Mouse (Mus musculus): ENCODE results near the gene Zfp853. TPM values are rescaled to one million over a fixed set of nuclear protein-coding genes. Genes with fewer than 3 reads are reported as not detected.
A peak's percentile ranks its signal among the peaks of the same experiment; 100 is the strongest.

The Zfp853 gene
- polyA plus RNA-seq, 1 experiment from 2014 or later: 0.05 TPM

DNA sequence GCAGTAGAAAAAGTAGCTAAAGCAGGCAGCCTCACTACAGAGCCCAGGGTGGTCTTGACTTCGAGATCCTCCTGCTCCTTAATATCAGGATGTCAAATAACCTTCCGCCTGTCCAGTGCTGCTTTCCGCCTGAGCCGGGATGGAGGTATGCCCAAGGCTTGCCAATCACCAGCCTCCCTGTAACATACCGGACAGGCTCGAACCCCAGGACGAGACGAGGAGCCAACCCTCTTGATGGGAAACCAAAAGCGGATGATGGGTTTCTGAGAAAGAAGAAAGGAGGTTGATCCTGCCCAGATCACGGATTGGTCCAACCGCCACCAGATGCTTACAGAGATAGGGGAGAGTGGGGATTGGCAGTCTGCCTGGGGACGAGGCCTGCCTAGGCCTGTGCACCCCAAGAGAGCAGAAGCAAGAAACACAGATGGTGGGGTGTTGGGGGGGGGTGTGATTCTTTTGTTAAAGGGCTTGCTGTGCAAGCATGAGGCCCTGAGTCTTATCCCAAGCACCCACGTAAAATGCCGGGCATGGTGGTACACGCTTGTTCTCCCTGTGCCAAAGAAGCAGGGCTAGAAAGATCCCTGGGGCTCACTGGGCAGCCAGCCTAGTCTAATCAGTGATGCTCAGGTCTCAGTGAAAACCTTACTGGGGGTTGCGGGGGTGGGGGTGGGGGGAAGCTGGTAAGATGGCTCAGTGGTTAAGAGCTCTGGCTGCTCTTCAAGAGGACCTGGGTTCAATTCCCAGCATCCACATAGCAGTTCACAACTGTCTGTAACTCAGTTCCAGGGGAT is 20.7 kb downstream of the Zfp853 start:
- WGBS: 93% methylated on average over 15 of the region's 16 CpGs
- Histone ChIP-seq H3K4me3 (ENCODE audit: low read length) (no peak overlapping the region), H3K36me3 (ENCODE audit: insufficient read depth, low read length) (no peaks in the 10 kb centered on the region), H3K27me3 (ENCODE audit: insufficient read depth, low read length) (0 out of 2 replicates have a peak, but pooled peaks cover 2% of the 10 kb centered on the region), H3K4me1 (ENCODE audit: insufficient read depth, low read length) (peaks cover 11% of the 10 kb centered on the region), H3K9me3 (ENCODE audit: low read length) (no peaks in the 10 kb centered on the region), H3K27ac (ENCODE audit: low read length) (no peak overlapping the region), H3K4me2 (replicated peaks; ENCODE audit: low read depth, low read length) (no peak overlapping the region), H3K9ac (replicated peaks; ENCODE audit: low read length) (no peak overlapping the region)
- ATAC-seq (ENCODE audit: low FRiP score, low TSS enrichment): no peak

DNA sequence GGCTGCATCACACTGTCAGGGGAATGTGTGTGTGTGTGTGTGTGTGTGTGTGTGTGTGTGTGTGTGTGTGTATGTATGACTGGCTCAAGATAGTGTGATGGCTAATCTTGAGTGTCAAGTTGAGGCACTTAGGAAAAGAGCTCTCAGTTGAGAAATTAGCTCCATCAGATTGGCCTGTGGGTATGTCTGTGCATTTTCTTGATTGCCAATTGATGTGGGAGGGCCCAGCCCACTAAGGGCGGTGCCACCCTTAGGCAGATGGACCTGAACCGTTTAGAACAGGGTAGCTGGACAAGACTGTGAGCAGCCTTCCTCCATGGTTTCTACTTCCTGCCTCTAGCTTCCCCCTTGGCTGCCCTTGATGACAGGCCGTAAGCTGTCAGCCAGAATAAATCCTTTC is 21.3 kb downstream of the Zfp853 start:
- no peak overlapping the region for H3K4me2 ChIP-seq (replicated peaks; ENCODE audit: low read depth, low read length)
- no peaks in the 10 kb centered on the region for H3K9me3 ChIP-seq (ENCODE audit: low read length)
- no peak overlapping the region for H3K9ac ChIP-seq (replicated peaks; ENCODE audit: low read length)
- H3K27me3 ChIP-seq (ENCODE audit: insufficient read depth, low read length): no peaks in the 10 kb centered on the region
- ATAC-seq (ENCODE audit: low FRiP score, low TSS enrichment): no peak
- WGBS: 76% methylated on average over 3 of the region's 3 CpGs
- H3K27ac ChIP-seq (ENCODE audit: low read length): no peak overlapping the region
- peaks cover 11% of the 10 kb centered on the region for H3K4me1 ChIP-seq (ENCODE audit: insufficient read depth, low read length)
- no peaks in the 10 kb centered on the region for H3K36me3 ChIP-seq (ENCODE audit: insufficient read depth, low read length)
- no peak overlapping the region for H3K4me3 ChIP-seq (ENCODE audit: low read length)

- no peak overlapping the region for H3K4me2 ChIP-seq (replicated peaks; ENCODE audit: low read depth, low read length)
- H3K27ac ChIP-seq (ENCODE audit: low read length): no peak overlapping the region
- no peaks in the 10 kb centered on the region for H3K27me3 ChIP-seq (ENCODE audit: insufficient read depth, low read length)
- no peak overlapping the region for H3K9ac ChIP-seq (replicated peaks; ENCODE audit: low read length)
- H3K36me3 ChIP-seq (ENCODE audit: insufficient read depth, low read length): no peaks in the 10 kb centered on the region
- H3K4me3 ChIP-seq (ENCODE audit: low read length): no peak overlapping the region
- H3K9me3 ChIP-seq (ENCODE audit: low read length): no peaks in the 10 kb centered on the region
- WGBS: 88% methylated on average over 6 of the region's 6 CpGs
- no peak for ATAC-seq (ENCODE audit: low FRiP score, low TSS enrichment)
- peaks cover 11% of the 10 kb centered on the region for H3K4me1 ChIP-seq (ENCODE audit: insufficient read depth, low read length)
Observed at GRCm38 (mm10) chr5:143271642-143272041, 21.8 kb downstream of the Zfp853 start.

DNA sequence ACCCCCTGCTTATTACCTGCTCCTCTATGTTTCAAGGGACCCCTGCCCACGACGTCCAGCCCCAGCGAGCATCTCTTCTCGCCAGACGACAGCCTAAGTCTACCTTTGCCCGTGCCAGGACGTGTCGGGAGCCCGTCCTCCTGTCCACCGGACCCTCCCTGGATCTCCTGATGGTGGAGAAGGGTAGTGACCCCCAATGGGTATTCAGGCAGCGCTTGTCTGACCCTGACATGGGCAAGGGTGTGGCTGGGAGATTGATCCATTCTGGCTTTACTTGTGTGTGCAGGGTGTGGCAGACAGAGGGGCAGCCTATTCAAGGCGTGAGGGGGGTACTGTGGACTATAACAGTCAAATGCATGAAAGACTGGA is 23.3 kb downstream of the Zfp853 start:
- Histone ChIP-seq H3K4me3 (ENCODE audit: low read length) (peak overlapping the region; percentile 93), H3K27me3 (ENCODE audit: insufficient read depth, low read length) (no peaks in the 10 kb centered on the region), H3K4me1 (ENCODE audit: insufficient read depth, low read length) (peaks cover 11% of the 10 kb centered on the region), H3K36me3 (ENCODE audit: insufficient read depth, low read length) (no peaks in the 10 kb centered on the region), H3K9me3 (ENCODE audit: low read length) (no peaks in the 10 kb centered on the region), H3K27ac (ENCODE audit: low read length) (no peak overlapping the region), H3K4me2 (replicated peaks; ENCODE audit: low read depth, low read length) (peak overlapping the region; percentile 91), H3K9ac (replicated peaks; ENCODE audit: low read length) (peak overlapping the region; percentile 94)
- 2% methylated on average over 12 of the region's 12 CpGs for WGBS
- peak; percentile 10; the same call in 1 of the 2 replicates for ATAC-seq (ENCODE audit: low FRiP score, low TSS enrichment)

- peak; percentile 87 for ATAC-seq (ENCODE audit: low FRiP score, low TSS enrichment)
- H3K4me3 ChIP-seq (ENCODE audit: low read length): peak within 1 kb of the TSS; percentile 93
- no peaks in the 10 kb centered on the region for H3K36me3 ChIP-seq (ENCODE audit: insufficient read depth, low read length)
- no peaks in the 10 kb centered on the region for H3K9me3 ChIP-seq (ENCODE audit: low read length)
- H3K4me2 ChIP-seq (replicated peaks; ENCODE audit: low read depth, low read length): peak within 1 kb of the TSS; percentile 91
- H3K27me3 ChIP-seq (ENCODE audit: insufficient read depth, low read length): no peaks in the 10 kb centered on the region
- H3K27ac ChIP-seq (ENCODE audit: low read length): peak within 1 kb of the TSS; percentile 80
- peaks cover 11% of the 10 kb centered on the region for H3K4me1 ChIP-seq (ENCODE audit: insufficient read depth, low read length)
- H3K9ac ChIP-seq (replicated peaks; ENCODE audit: low read length): peak within 1 kb of the TSS; percentile 94
- under 1% methylated on average over 52 of the region's 79 CpGs for WGBS
Observed at GRCm38 (mm10) chr5:143269363-143270150, 23.9 kb downstream of the Zfp853 start, which contains the start of gene Zfp316. Gene Zfp316, minus strand, starts transcription at chr5:143270022.

GRCm38 (mm10) chr5:143268985-143269362 is 24.4 kb downstream of the Zfp853 start:
- Histone ChIP-seq H3K36me3 (ENCODE audit: insufficient read depth, low read length) (no peaks in the 10 kb centered on the region), H3K4me3 (ENCODE audit: low read length) (peak overlapping the region; percentile 93), H3K27ac (ENCODE audit: low read length) (0 out of 2 replicates have a peak overlapping the region, but pooled peaks have one; percentile 11), H3K4me1 (ENCODE audit: insufficient read depth, low read length) (peaks cover 11% of the 10 kb centered on the region), H3K4me2 (replicated peaks; ENCODE audit: low read depth, low read length) (peak overlapping the region; percentile 91), H3K27me3 (ENCODE audit: insufficient read depth, low read length) (no peaks in the 10 kb centered on the region), H3K9ac (replicated peaks; ENCODE audit: low read length) (peak overlapping the region; percentile 94), H3K9me3 (ENCODE audit: low read length) (no peaks in the 10 kb centered on the region)
- WGBS: 32% methylated on average over 8 of the region's 8 CpGs
- no peak; the same call in 1 of the 2 replicates for ATAC-seq (ENCODE audit: low FRiP score, low TSS enrichment)

DNA sequence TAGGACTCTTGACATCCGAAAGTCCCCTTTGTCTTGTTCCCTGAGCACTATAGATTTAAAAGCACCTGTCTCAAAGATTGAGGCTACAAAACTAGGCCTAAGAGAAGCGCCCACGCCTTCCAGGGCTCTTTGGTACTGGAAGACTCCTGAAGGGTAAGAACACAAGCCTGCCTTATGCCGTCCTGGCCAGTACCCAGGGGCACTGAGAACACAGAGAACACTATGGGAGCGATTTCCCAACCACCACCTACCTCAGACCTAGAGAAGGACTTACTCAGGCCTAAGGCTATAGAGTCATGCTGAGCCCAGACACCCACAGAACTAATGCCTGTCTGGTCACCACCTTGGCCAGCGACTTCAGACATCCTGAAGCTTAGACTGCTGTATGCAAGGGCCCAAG is 26.6 kb downstream of the Zfp853 start:
- Histone ChIP-seq H3K4me3 (ENCODE audit: low read length) (no peak overlapping the region), H3K27me3 (ENCODE audit: insufficient read depth, low read length) (no peaks in the 10 kb centered on the region), H3K9me3 (ENCODE audit: low read length) (no peaks in the 10 kb centered on the region), H3K27ac (ENCODE audit: low read length) (no peak overlapping the region), H3K4me2 (replicated peaks; ENCODE audit: low read depth, low read length) (no peak overlapping the region), H3K9ac (replicated peaks; ENCODE audit: low read length) (no peak overlapping the region), H3K36me3 (ENCODE audit: insufficient read depth, low read length) (peaks cover 7% of the 10 kb centered on the region), H3K4me1 (ENCODE audit: insufficient read depth, low read length) (peaks cover 11% of the 10 kb centered on the region)
- 85% methylated on average over 6 of the region's 6 CpGs for WGBS
- ATAC-seq (ENCODE audit: low FRiP score, low TSS enrichment): no peak

DNA sequence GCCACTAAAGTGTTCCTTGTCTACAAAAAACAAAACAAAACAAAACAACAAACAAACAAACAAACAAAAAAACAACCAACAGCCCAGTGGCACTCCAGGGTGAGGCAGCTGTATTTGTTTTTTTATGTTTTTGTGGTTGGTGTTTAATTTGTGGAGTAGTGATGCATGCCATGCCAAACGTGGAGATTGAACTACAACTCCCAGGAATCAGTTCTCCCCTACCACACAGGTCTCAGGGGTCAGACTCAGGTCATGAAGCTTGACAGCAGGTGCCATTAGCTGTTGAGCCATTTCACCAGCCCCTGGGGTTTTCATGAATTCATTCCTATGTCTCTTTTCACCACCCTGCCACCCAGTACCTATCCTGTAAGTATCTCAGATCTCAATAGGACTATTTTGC is 28.0 kb downstream of the Zfp853 start:
- Histone ChIP-seq H3K9me3 (ENCODE audit: low read length) (no peaks in the 10 kb centered on the region), H3K27me3 (ENCODE audit: insufficient read depth, low read length) (no peaks in the 10 kb centered on the region), H3K4me2 (replicated peaks; ENCODE audit: low read depth, low read length) (no peak overlapping the region), H3K4me1 (ENCODE audit: insufficient read depth, low read length) (peaks cover 8% of the 10 kb centered on the region), H3K9ac (replicated peaks; ENCODE audit: low read length) (no peak overlapping the region), H3K36me3 (ENCODE audit: insufficient read depth, low read length) (peaks cover 7% of the 10 kb centered on the region), H3K4me3 (ENCODE audit: low read length) (no peak overlapping the region), H3K27ac (ENCODE audit: low read length) (no peak overlapping the region)
- no peak for ATAC-seq (ENCODE audit: low FRiP score, low TSS enrichment)
- whole genome bisulfite sequencing: 17% methylated on average over 1 of the region's 1 CpGs

- WGBS: 92% methylated on average over 10 of the region's 10 CpGs
Observed at GRCm38 (mm10) chr5:143264689-143265088, 28.7 kb downstream of the Zfp853 start.

GRCm38 (mm10) chr5:143261636-143262035 is 31.8 kb downstream of the Zfp853 start:
- Histone ChIP-seq H3K4me3 (ENCODE audit: low read length) (no peak overlapping the region), H3K27ac (ENCODE audit: low read length) (no peak overlapping the region), H3K27me3 (ENCODE audit: insufficient read depth, low read length) (peaks cover 11% of the 10 kb centered on the region), H3K4me1 (ENCODE audit: insufficient read depth, low read length) (no peaks in the 10 kb centered on the region), H3K4me2 (replicated peaks; ENCODE audit: low read depth, low read length) (no peak overlapping the region), H3K9ac (replicated peaks; ENCODE audit: low read length) (no peak overlapping the region), H3K9me3 (ENCODE audit: low read length) (no peaks in the 10 kb centered on the region), H3K36me3 (ENCODE audit: insufficient read depth, low read length) (peaks cover 7% of the 10 kb centered on the region)
- ATAC-seq (ENCODE audit: low FRiP score, low TSS enrichment): no peak
- WGBS: 94% methylated on average over 8 of the region's 8 CpGs

More at GRCm38 (mm10) chr5:143264689-143265088, 28.7 kb downstream of the Zfp853 start:
- Histone ChIP-seq H3K27me3 (ENCODE audit: insufficient read depth, low read length) (no peaks in the 10 kb centered on the region), H3K27ac (ENCODE audit: low read length) (no peak overlapping the region), H3K9me3 (ENCODE audit: low read length) (no peaks in the 10 kb centered on the region), H3K9ac (replicated peaks; ENCODE audit: low read length) (no peak overlapping the region), H3K4me1 (ENCODE audit: insufficient read depth, low read length) (peaks cover 6% of the 10 kb centered on the region), H3K4me2 (replicated peaks; ENCODE audit: low read depth, low read length) (no peak overlapping the region), H3K4me3 (ENCODE audit: low read length) (no peak overlapping the region), H3K36me3 (ENCODE audit: insufficient read depth, low read length) (peaks cover 7% of the 10 kb centered on the region)
- no peak for ATAC-seq (ENCODE audit: low FRiP score, low TSS enrichment)

Measured in kidney, embryonic 16.5 days (tissue).